Mouse (Mus musculus) lung, postnatal 0 days (tissue): ENCODE measurements at regions not wholly inside any gene's neighbourhood (a gene's known extent, or its start where the extent isn't known, plus 50 kb on each side); places are given as distances from the start of the nearest gene placed in this dataset.

ENCODE experiments used
- CTCF ChIP-seq: IDR thresholded peaks from 2 replicates; pipeline ENCODE4 v1.5.1; 2016; ENCODE audit warnings: antibody characterized with exemption, mild to moderate bottlenecking
- EP300 ChIP-seq: IDR thresholded peaks from 2 replicates; pipeline ENCODE4 v1.6.1; 2016; ENCODE audit warnings: antibody characterized with exemption, mild to moderate bottlenecking, control low read depth

DNA sequence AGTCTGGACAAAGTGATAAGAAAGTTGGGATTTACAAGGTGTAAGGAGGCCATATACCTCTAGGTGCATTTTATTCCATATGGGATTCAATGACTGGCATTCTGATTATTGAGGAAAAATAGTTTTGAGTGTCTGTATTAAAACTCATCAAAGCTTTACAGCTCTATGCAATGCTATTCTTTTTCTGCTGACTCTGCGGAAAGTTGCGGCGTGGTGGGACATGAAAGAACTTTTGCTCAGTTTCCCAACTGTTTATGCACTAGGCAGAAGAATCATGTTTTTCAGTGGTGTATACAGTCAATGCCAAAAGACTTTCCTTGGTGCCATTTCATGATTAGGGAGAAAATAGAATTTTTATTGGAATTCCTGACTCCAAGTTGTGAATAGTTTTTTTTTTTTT, 55.4 kb upstream of the Frg1 start:
- TF ChIP-seq CTCF (no peak), EP300 (no peak)
